Mouse (Mus musculus) retina, postnatal 1 day (tissue): Measurements from ENCODE around the gene Serac1.

ENCODE experiments used
- DNase-seq: peaks from one replicate; pipeline ENCODE4 v3.0.0-alpha.2; 2012

The Serac1 gene

GRCm38 (mm10) chr17:6079287-6080122, at the start of gene Serac1, which contains the start of gene Gtf2h5:
Gene Serac1, minus strand, starts transcription at chr17:6079741.
Gene Gtf2h5, plus strand, starts transcription at chr17:6079786.
- DNase-seq = peak; percentile 98

- no peak for DNase-seq
Measured at GRCm38 (mm10) chr17:6128039-6128438, 48.5 kb upstream of the Serac1 start.

- DNase-seq = no peak
Measured at GRCm38 (mm10) chr17:6125441-6125840, 45.9 kb upstream of the Serac1 start.

GRCm38 (mm10) chr17:6123776-6124175, 44.2 kb upstream of the Serac1 start:
- no peak for DNase-seq

- no peak for DNase-seq
Measured at GRCm38 (mm10) chr17:6118861-6119260, 39.3 kb upstream of the Serac1 start.

GRCm38 (mm10) chr17:6117917-6118316, 38.4 kb upstream of the Serac1 start:
- DNase-seq = no peak

- DNase-seq = no peak
Measured at GRCm38 (mm10) chr17:6117148-6117725, 37.7 kb upstream of the Serac1 start.

- DNase-seq = no peak
Measured at GRCm38 (mm10) chr17:6115085-6115484, 35.5 kb upstream of the Serac1 start.

- DNase-seq = no peak
Measured at GRCm38 (mm10) chr17:6113653-6114052, 34.1 kb upstream of the Serac1 start.

GRCm38 (mm10) chr17:6110956-6111355, 31.4 kb upstream of the Serac1 start:
- peak; percentile 31 for DNase-seq

GRCm38 (mm10) chr17:6108175-6108574, 28.6 kb upstream of the Serac1 start:
- DNase-seq = no peak

GRCm38 (mm10) chr17:6107015-6107601, 27.6 kb upstream of the Serac1 start:
- peak; percentile 65 for DNase-seq

- DNase-seq = peak; percentile 96
Measured at GRCm38 (mm10) chr17:6106361-6107014, 26.9 kb upstream of the Serac1 start, which contains the start of gene Tulp4. Gene Tulp4, plus strand, starts transcription at chr17:6106437.

- no peak for DNase-seq
Measured at GRCm38 (mm10) chr17:6103566-6103965, 24.0 kb upstream of the Serac1 start.

GRCm38 (mm10) chr17:6102287-6102686, 22.7 kb upstream of the Serac1 start:
- DNase-seq = no peak

- DNase-seq = peak; percentile 66
Measured at GRCm38 (mm10) chr17:6097884-6098283, 18.3 kb upstream of the Serac1 start.

- DNase-seq = peak; percentile 16
Measured at GRCm38 (mm10) chr17:6095579-6095978, 16.0 kb upstream of the Serac1 start.

GRCm38 (mm10) chr17:6091604-6092003, 12.1 kb upstream of the Serac1 start:
- no peak for DNase-seq

GRCm38 (mm10) chr17:6083323-6083890, 3.9 kb upstream of the Serac1 start:
- DNase-seq = no peak

GRCm38 (mm10) chr17:6073405-6073804, 6.1 kb downstream of the Serac1 start:
- DNase-seq = no peak

GRCm38 (mm10) chr17:6069866-6070265, 9.7 kb downstream of the Serac1 start:
- DNase-seq = no peak

- no peak for DNase-seq
Measured at GRCm38 (mm10) chr17:6067613-6068012, 11.9 kb downstream of the Serac1 start.

- no peak for DNase-seq
Measured at GRCm38 (mm10) chr17:6066021-6066420, 13.5 kb downstream of the Serac1 start.
